Mouse (Mus musculus): ENCODE measurements around the gene Bcl7c.
"Not testable (repeated sequence)": the region's sequence is repeated elsewhere in the genome, so short reads cannot be mapped to it uniquely, and the experiment has no call there.

Gene Bcl7c

GRCm38 (mm10) chr7:127647576-127647975 lies 61.2 kb downstream of the Bcl7c start:
- peak; percentile 11 for DNase-seq (ENCODE audit: low spot score)

DNA sequence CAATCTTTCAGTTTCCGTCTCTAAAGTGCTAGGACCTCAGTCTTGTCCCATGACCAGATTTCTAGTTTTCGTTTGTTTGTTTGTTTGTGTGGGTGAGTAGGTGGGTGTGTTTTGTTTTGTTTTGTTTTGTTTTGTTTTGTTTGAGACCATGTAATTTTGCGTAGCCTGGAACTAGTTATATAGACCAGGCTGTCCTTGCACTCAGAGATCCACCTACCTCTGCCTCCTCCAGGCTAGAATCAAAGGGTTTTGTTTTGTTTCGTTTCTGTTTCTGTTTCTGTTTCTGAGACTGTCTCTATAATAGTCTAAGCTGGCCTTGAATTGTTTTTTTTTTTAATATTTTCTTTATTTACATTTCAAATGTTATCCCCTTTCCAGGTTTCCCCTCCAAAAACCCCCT lies 62.4 kb downstream of the Bcl7c start:
- DNase-seq (ENCODE audit: low spot score), result no peak

GRCm38 (mm10) chr7:127642254-127642653 lies 66.5 kb downstream of the Bcl7c start:
- DNase-seq (ENCODE audit: low spot score), result no peak

DNA sequence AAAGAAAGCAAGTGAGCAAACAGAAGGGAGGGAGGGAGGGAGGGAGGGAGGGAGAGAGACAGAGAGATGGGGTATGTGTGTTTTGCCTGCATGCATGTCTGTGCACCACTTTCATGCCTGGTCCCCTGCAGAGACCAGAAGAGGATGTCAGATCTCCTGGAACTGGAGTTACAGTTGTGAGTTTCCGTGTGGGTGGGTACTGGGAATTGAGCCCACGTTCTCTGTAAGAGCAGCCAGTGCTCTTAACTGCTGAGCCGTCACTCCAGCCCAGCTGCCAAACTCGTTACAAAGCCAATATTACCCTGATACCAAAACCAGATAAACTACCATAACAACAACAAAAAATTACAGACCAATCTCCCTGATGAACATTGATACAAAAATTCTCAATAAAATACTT lies 67.5 kb downstream of the Bcl7c start:
- no peak for DNase-seq (ENCODE audit: low spot score)

DNA sequence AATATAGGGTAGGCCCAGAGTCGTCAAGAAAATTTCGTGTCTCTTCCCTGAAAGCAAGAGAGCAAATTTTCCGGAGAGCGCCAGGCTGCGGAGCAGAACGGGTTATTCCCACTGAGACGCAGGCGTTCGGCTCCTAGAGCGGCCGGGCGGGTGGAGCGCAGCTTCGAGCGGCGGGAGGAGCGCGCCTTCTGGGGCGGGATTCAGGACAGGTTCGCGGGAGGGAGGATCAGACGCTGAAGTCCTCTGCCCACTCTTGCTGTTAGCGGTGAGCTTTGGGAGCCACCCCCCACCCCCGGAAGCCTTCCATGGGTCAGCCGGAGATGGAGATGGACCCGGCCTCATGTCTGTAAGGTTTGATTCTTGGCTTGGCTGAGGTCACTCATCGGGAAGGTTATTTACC lies 71.8 kb downstream of the Bcl7c start:
- DNase-seq (ENCODE audit: low spot score), result peak; percentile 83

DNA sequence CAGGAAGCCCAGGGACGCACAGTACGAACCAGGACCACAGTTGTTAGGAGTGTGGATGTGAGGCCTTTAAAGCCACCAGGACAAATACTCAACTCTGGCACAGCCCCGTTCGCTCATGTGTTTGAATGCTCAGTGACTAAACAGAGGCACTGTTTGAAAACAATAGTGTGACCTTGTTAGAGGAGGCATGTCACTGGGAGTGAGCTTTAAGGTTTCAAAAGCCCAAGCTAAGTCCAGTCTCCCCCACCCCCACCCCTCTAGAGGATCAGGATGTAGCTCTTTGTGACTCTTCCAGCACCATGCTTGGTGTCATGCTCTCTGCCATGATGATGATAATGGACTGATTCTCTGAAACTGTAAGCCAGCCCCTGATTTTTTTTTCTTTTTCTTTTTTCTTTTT lies 77.3 kb downstream of the Bcl7c start:
- no peak for DNase-seq (ENCODE audit: low spot score)

- no peak for DNase-seq (ENCODE audit: low spot score)
Measured at GRCm38 (mm10) chr7:127628646-127629045, 80.1 kb downstream of the Bcl7c start.

GRCm38 (mm10) chr7:127626471-127626870 lies 82.3 kb downstream of the Bcl7c start:
- DNase-seq (ENCODE audit: low spot score), result no peak

DNA sequence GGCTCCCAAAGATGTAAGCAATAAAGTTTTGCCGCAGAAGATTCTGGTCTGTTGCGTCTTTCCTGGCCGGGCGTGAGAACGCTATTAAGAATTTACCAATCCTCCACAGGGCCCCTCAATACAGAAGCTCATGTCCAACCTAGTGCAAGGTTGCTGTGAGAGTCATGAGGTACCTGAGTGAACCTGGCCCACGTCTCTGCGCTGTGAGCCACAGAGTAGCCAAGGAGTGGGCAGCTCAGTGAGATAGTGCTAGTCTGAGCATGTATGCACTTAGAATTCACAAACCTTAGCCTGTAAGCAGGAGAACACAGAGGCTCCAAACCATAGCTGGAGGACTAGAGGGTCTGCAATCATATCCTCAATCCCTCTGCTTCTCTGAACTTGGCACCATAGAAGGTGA lies 82.7 kb downstream of the Bcl7c start:
- DNase-seq (ENCODE audit: low spot score), result no peak

GRCm38 (mm10) chr7:127618402-127618801 lies 90.3 kb downstream of the Bcl7c start:
- DNase-seq (ENCODE audit: low spot score), result not testable (repeated sequence)

GRCm38 (mm10) chr7:127617962-127618361 lies 90.8 kb downstream of the Bcl7c start:
- DNase-seq (ENCODE audit: low spot score), result no peak

GRCm38 (mm10) chr7:127616881-127617280 lies 91.9 kb downstream of the Bcl7c start:
- DNase-seq (ENCODE audit: low spot score), result no peak

GRCm38 (mm10) chr7:127616336-127616735 lies 92.4 kb downstream of the Bcl7c start:
- DNase-seq (ENCODE audit: low spot score), result no peak

GRCm38 (mm10) chr7:127614891-127615843 lies 93.6 kb downstream of the Bcl7c start, which contains the start of gene Zfp629:
Gene Zfp629, minus strand, starts transcription at chr7:127615797.
- peak; percentile 72 for DNase-seq (ENCODE audit: low spot score)

DNA sequence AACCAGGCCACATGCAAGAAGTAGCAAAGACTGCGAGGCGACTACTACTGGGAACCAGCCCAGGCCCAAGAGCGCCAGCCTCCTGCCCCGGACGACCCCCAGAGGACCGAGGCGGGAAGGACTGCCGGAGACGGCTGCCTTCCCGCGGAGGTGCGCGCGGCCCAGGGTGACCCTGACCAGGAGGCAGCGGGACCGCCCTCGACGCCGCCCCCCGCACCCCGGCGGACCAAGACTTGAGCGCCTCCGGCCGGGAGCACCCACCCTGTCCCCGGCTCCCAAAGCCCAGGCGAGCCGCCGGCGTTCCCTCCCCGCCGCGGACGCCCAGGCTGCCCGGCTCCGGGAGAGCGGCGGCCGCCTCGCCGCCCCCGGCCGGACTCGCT lies 94.2 kb downstream of the Bcl7c start:
- peak; percentile 74 for DNase-seq (ENCODE audit: low spot score)

DNA sequence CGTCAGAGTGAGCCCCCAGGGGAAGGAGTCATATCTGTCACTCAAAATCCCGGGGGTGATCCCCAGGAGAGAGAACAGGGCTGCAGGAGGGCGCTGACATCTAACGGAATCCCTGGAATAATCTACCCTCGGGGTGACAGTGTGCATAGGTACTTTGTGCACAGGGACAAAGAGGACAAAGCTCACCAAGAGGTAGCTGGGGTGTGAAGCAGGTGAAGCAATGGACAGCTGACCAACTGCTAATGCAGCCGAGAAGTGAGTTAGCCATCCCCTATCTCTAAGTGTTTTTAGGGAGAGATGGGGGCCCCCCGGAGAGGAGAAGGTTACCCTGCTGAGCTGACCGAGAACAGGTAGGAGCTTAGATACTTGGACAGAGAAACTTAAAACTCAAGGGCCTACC lies 94.6 kb downstream of the Bcl7c start:
- no peak for DNase-seq (ENCODE audit: low spot score)

DNA sequence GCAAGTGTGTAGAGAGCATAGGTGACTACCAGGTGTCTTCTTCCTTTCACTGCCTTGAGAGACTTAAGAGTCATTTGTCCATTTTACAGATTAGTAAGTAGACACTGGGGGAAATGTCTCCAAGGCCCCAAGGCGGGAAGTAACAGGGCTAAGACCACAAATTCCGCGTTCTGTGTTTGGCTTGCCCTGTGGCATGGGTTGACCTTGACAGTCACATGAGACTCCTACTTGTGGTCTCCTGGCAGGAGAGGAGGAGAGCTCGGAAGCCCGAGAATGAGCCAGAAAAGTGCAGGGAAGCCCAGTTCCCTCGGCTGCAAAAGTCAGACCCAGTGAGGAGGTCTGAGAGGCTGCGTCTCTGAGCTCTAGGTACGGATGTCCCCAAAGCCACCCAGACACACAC lies 95.2 kb downstream of the Bcl7c start:
- no peak for DNase-seq (ENCODE audit: low spot score)

- no peak for DNase-seq (ENCODE audit: low spot score)
Measured at GRCm38 (mm10) chr7:127611561-127611960, 97.2 kb downstream of the Bcl7c start.

Measured in ovary, postnatal 36 days (tissue).